ENCODE assay signal across 21 mouse cellular contexts in genomic region chr1:58570437-58570836, GRCm38 (mm10). TPM values are rescaled to one million over a fixed set of nuclear protein-coding genes. Genes with fewer than 3 reads are reported as not detected.
A peak's percentile ranks its signal among the peaks of the same experiment; 100 is the strongest.
DNase-seq lines count a peak whose midpoint lies in the region; ATAC-seq and TF ChIP-seq lines count a peak whose summit lies in the region.
"Had no signal": no experiment of that assay in that cellular context is flagged by ENCODE, and none has a peak within 500 bp of the region (broad histone marks: within the 10 kb centered on the region; RNA-seq: fewer than 3 reads in every experiment).

No protein-coding gene starts in this region.

- H3K9ac ChIP-seq in MEL (ENCODE audit: control insufficient read depth, low read depth, low read length, poor library complexity, severe bottlenecking) = no peak overlapping the region
- H3K9ac ChIP-seq: embryonic facial prominence, embryonic 12.5 days; forebrain, embryonic 13.5 days; forebrain, embryonic 15.5 days; forebrain, postnatal 0 days had no signal

- intact Hi-C loops in heart, postnatal 36 days (cut with DNase I) = no loop called here

- H3K36me3 ChIP-seq in MEL (ENCODE audit: control insufficient read depth in 1 of 2, insufficient read depth in 2 of 2, low read length in 2 of 2) = peaks cover 0 to 7% of the 10 kb centered on the region in 2 experiments; a peak in 2 of 4 replicates
- H3K36me3 ChIP-seq: embryonic facial prominence, embryonic 10.5 days; embryonic facial prominence, embryonic 12.5 days; forebrain, embryonic 15.5 days had no signal

- H3K79me2 ChIP-seq in MEL (ENCODE audit: control insufficient read depth, insufficient read depth, low read length, poor library complexity) = no peaks in the 10 kb centered on the region; the same call in 1 of the 2 replicates

- H3K9me3 ChIP-seq in MEL (replicated peaks; ENCODE audit: insufficient read depth, low read length) = no peaks in the 10 kb centered on the region
- H3K9me3 ChIP-seq: embryonic facial prominence, embryonic 10.5 days; embryonic facial prominence, embryonic 12.5 days; forebrain, embryonic 13.5 days; forebrain, embryonic 15.5 days; G1E had no signal

- ATAC-seq in megakaryocyte-erythroid progenitor cell, adult 5-6 weeks (replicated peaks; ENCODE audit: low FRiP score, low TSS enrichment, poor library complexity, severe bottlenecking) = peak; percentile 37; the same call in 1 of the 2 replicates
- ATAC-seq: forebrain, embryonic 13.5 days; forebrain, embryonic 15.5 days; forebrain, postnatal 0 days had no signal

- 0 out of 4 replicates have a peak, but pooled peaks cover 0 to 2% of the 10 kb centered on the region in 2 experiments for H3K4me1 ChIP-seq in MEL (ENCODE audit: control insufficient read depth in 1 of 2, insufficient read depth in 2 of 2, low read length in 2 of 2)
- H3K4me1 ChIP-seq: embryonic facial prominence, embryonic 10.5 days; embryonic facial prominence, embryonic 12.5 days; forebrain, embryonic 13.5 days had no signal

- DNase-seq in MEL (ENCODE audit: low read depth, low spot score) (peak; percentile 29), ZHBTc4 (ENCODE audit: low read depth, low spot score) (peak; percentile 7)
- no peak for DNase-seq in heart, postnatal 36 days
- no peak for DNase-seq in layer of hippocampus, postnatal 36 days
- DNase-seq in embryo, embryonic 10.5 days (ENCODE audit: low spot score) = no peak
- DNase-seq: adrenal gland, adult 2 months; adrenal gland, postnatal 10 days; adrenal gland, postnatal 25 days; cerebellum, adult 11 months; cerebellum, adult 18-20 months; cerebellum, adult 8-10 months; cerebellum, adult 9-11 months; cerebellum, postnatal 14 days; cerebellum, postnatal 36 days; forebrain, postnatal 0 days had no signal

- no peaks in the 10 kb centered on the region for H3K27me3 ChIP-seq in MEL (ENCODE audit: control insufficient read depth in 1 of 2, insufficient read depth in 2 of 2, low read length in 2 of 2)
- H3K27me3 ChIP-seq: embryonic facial prominence, embryonic 12.5 days; forebrain, embryonic 13.5 days; forebrain, embryonic 15.5 days had no signal

- no peak for TF ChIP-seq CTCF in MEL (IDR thresholded peaks at IDR 0.05 in 2 of 3, conservative IDR thresholded peaks at IDR 0.05 in 1 of 3; ENCODE audit: control insufficient read depth in 1 of 3, insufficient read depth in 1 of 3, low read depth in 2 of 3, low read length in 3 of 3, poor library complexity in 1 of 3, severe bottlenecking in 1 of 3)

- TF ChIP-seq EP300 in MEL (IDR thresholded peaks at IDR 0.05; ENCODE audit: low read depth in 1 of 2, low read length in 2 of 2) = peak in 1 of 2 experiments; percentile 33; a peak in 1 of 4 replicates

- no peak overlapping the region for H3K27ac ChIP-seq in MEL (ENCODE audit: control insufficient read depth, low read depth, low read length)
- H3K27ac ChIP-seq: embryonic facial prominence, embryonic 10.5 days; embryonic facial prominence, embryonic 12.5 days; forebrain, embryonic 13.5 days; forebrain, embryonic 15.5 days had no signal

- TF ChIP-seq RAD21 in MEL (IDR thresholded peaks at IDR 0.05; ENCODE audit: low read depth, low read length) = no peak

- no peak overlapping the region for H3K4me3 ChIP-seq in MEL (ENCODE audit: control insufficient read depth in 1 of 2, insufficient read depth in 1 of 2, low read depth in 2 of 2, low read length in 2 of 2)
- H3K4me3 ChIP-seq: embryonic facial prominence, embryonic 10.5 days; embryonic facial prominence, embryonic 12.5 days; forebrain, embryonic 13.5 days; forebrain, embryonic 15.5 days had no signal

- TF ChIP-seq POLR2A in MEL (IDR thresholded peaks at IDR 0.05; ENCODE audit: control insufficient read depth in 1 of 2, insufficient read depth in 1 of 2, low read depth in 1 of 2, low read length in 2 of 2, poor library complexity in 1 of 2) = no peak

TF ChIP-seq in MEL, 35 proteins besides CTCF, POLR2A, EP300 and RAD21:
- no peak for TF ChIP-seq NRF1 (IDR thresholded peaks at IDR 0.05; ENCODE audit: insufficient read depth, low read depth, low read length, poor library complexity, severe bottlenecking)
- no peak for TF ChIP-seq MXI1 (IDR thresholded peaks at IDR 0.05; ENCODE audit: low read depth, low read length)
- no peak for TF ChIP-seq CHD1 (IDR thresholded peaks at IDR 0.05; ENCODE audit: low read depth, low read length)
- TF ChIP-seq TCF12 (IDR thresholded peaks at IDR 0.05; ENCODE audit: low read depth, low read length) = 0 out of 2 replicates have a peak, but pooled peaks have one; percentile 4
- TF ChIP-seq GATA1 (IDR thresholded peaks at IDR 0.05; ENCODE audit: low read depth, low read length) = peak; percentile 71
- no peak for TF ChIP-seq SMC3 (IDR thresholded peaks at IDR 0.05; ENCODE audit: low read depth, low read length)
- TF ChIP-seq MYB (IDR thresholded peaks at IDR 0.05; ENCODE audit: low read depth, low read length) = no peak
- peak; percentile 86; the same call in 1 of the 2 replicates for TF ChIP-seq RCOR1 (IDR thresholded peaks at IDR 0.05; ENCODE audit: low read depth, low read length)

RNA-seq across cellular contexts. Expression of gene Fam126b, which starts 15.7 kb away (rescaled TPM):
- 5.0 and 5.5 TPM in 2 replicates for total RNA-seq in MEL (2012; rRNA removed)
- polyA plus RNA-seq in MEL (2012; ENCODE audit: insufficient read depth in 1 of 2, insufficient read length in 2 of 2, low read depth in 1 of 2, low replicate concordance in 2 of 2, missing spikeins in 1 of 2) = 1 to 10 TPM in 1 of 2 experiments, not detected in 1; 5.7 TPM
- 21.1 and 25.1 TPM in 2 replicates for total RNA-seq in megakaryocyte-erythroid progenitor cell, adult 5-6 weeks (2014; fragmentation: Nextera tagmentation)
- total RNA-seq in megakaryocyte-erythroid progenitor cell, adult 5-6 weeks (2017) = 11.3 and 17.8 TPM in 2 replicates
- 10 to 100 TPM; 15.4 to 16.8 TPM for total RNA-seq in heart, postnatal 36 days (2021)
- 100 to 1,000 TPM; 129 to 134 TPM for total RNA-seq in layer of hippocampus, postnatal 36 days (2021)

RNA-seq across cellular contexts. Expression of gene Ndufb3, which starts 15.7 kb away (rescaled TPM):
- 169 and 172 TPM in 2 replicates for total RNA-seq in MEL (2012; rRNA removed)
- polyA plus RNA-seq in MEL (2012; ENCODE audit: insufficient read depth in 1 of 2, insufficient read length in 2 of 2, low read depth in 1 of 2, low replicate concordance in 2 of 2, missing spikeins in 1 of 2) = 10 to 100 TPM in 1 of 2 experiments, not detected in 1; 98.3 TPM
- 101 and 116 TPM in 2 replicates for total RNA-seq in megakaryocyte-erythroid progenitor cell, adult 5-6 weeks (2014; fragmentation: Nextera tagmentation)
- 107 and 113 TPM in 2 replicates for total RNA-seq in megakaryocyte-erythroid progenitor cell, adult 5-6 weeks (2017)
- total RNA-seq in heart, postnatal 36 days (2021) = 100 to 1,000 TPM; 300 to 304 TPM
- 100 to 1,000 TPM; 110 to 119 TPM for total RNA-seq in layer of hippocampus, postnatal 36 days (2021)

Comparison
In these comparisons a context has a peak if more than half of its experiments do, and no peak if none do; other contexts are left out.
1. DNase-seq: peak in MEL (single experiment) and ZHBTc4 (single experiment); none in heart, postnatal 36 days (0 of 2), layer of hippocampus, postnatal 36 days (0 of 2) and embryo, embryonic 10.5 days (single experiment).
2. RNA of gene Fam126b, which starts 15.7 kb away (total RNA-seq): 129 to 134 TPM in layer of hippocampus, postnatal 36 days; 11.3 to 25.1 TPM in megakaryocyte-erythroid progenitor cell, adult 5-6 weeks, 15.4 to 16.8 TPM in heart, postnatal 36 days and 5.0 to 5.5 TPM in MEL; every median in the first group is over 4 times any median in the second.